Mouse (Mus musculus) MEL (cell line): ENCODE measurements at regions not wholly inside any gene's neighbourhood (a gene's known extent, or its start where the extent isn't known, plus 50 kb on each side); places are given as distances from the start of the nearest gene placed in this dataset.

Source experiments
- DNase-seq: peaks from one replicate; pipeline ENCODE4 v3.0.0; 2011; ENCODE audit warnings: low read depth, low spot score
- H3K27ac ChIP-seq: 2 replicates; pipeline ENCODE4 v1.5.1; 2012; ENCODE audit warnings: low read depth, mild to moderate bottlenecking, control low read depth, low read length, moderate library complexity; ENCODE audit not compliant: control insufficient read depth
- H3K27me3 ChIP-seq, 2 experiments: fragments of 150-350 bp in 1 of 2; sonication (generic) in 1 of 2; 2 replicates each; pipeline ENCODE4 v1.6.1; 2012; ENCODE audit warnings: low read length in 2 of 2, mild to moderate bottlenecking in 2 of 2, improper control_type of control experiment in 1 of 2, moderate library complexity in 1 of 2; ENCODE audit not compliant: insufficient read depth in 2 of 2, control insufficient read depth in 1 of 2
- H3K36me3 ChIP-seq, 2 experiments: 2 replicates each; pipeline ENCODE4 v1.6.1; 2012 to 2014; ENCODE audit warnings: low read length in 2 of 2, improper control_type of control experiment in 1 of 2, inconsistent platforms in 1 of 2, mild to moderate bottlenecking in 1 of 2; ENCODE audit not compliant: insufficient read depth in 2 of 2, control insufficient read depth in 1 of 2
- H3K4me1 ChIP-seq, 2 experiments: fragments of 150-350 bp in 1 of 2; sonication (generic) in 1 of 2; 2 replicates each; pipeline ENCODE4 v1.6.1; 2012; ENCODE audit warnings: low read length in 2 of 2, improper control_type of control experiment in 1 of 2, mild to moderate bottlenecking in 1 of 2; ENCODE audit not compliant: insufficient read depth in 2 of 2, control insufficient read depth in 1 of 2
- H3K4me3 ChIP-seq, 2 experiments: fragments of 150-350 bp in 1 of 2; sonication (generic) in 1 of 2; 2 replicates each; pipeline ENCODE4 v1.5.1; 2012; ENCODE audit warnings: low read depth in 2 of 2, low read length in 2 of 2, mild to moderate bottlenecking in 2 of 2, moderate library complexity in 2 of 2, control low read depth in 1 of 2, improper control_type of control experiment in 1 of 2; ENCODE audit not compliant: control insufficient read depth in 1 of 2, insufficient read depth in 1 of 2
- H3K79me2 ChIP-seq: 2 replicates; pipeline ENCODE4 v1.6.1; 2012; ENCODE audit warnings: mild to moderate bottlenecking, low read length, moderate library complexity; ENCODE audit not compliant: control insufficient read depth, poor library complexity, insufficient read depth
- H3K9ac ChIP-seq: 2 replicates; pipeline ENCODE4 v1.6.1; 2012; ENCODE audit warnings: low read depth, mild to moderate bottlenecking, control low read depth, low read length, moderate library complexity; ENCODE audit not compliant: control insufficient read depth, poor library complexity, severe bottlenecking
- H3K9me3 ChIP-seq: fragments of 150-350 bp; sonication (generic); replicated peaks from 2 replicates; pipeline ENCODE4 v1.6.1; 2012; ENCODE audit warnings: mild to moderate bottlenecking, low read length, improper control_type of control experiment, moderate library complexity; ENCODE audit not compliant: insufficient read depth
- BHLHE40 ChIP-seq: IDR thresholded peaks from 2 replicates; pipeline ENCODE4 v1.6.1; 2012; ENCODE audit warnings: low read depth, mild to moderate bottlenecking, inconsistent platforms, low read length, improper control_type of control experiment, borderline replicate concordance
- CHD2 ChIP-seq: IDR thresholded peaks from 2 replicates; pipeline ENCODE4 v1.6.1; 2011; ENCODE audit warnings: low read length, improper control_type of control experiment
- CTCF ChIP-seq, 3 experiments: IDR thresholded peaks in 2 of 3; conservative IDR thresholded peaks in 1 of 3; 2 replicates each; pipeline ENCODE4 v1.5.1; 2011 to 2012; ENCODE audit warnings: low read length in 3 of 3, low read depth in 2 of 3, mild to moderate bottlenecking in 2 of 3, improper control_type of control experiment in 1 of 3, inconsistent platforms in 1 of 3, mixed read lengths in 1 of 3, moderate library complexity in 1 of 3; ENCODE audit not compliant: control insufficient read depth in 1 of 3, insufficient read depth in 1 of 3, poor library complexity in 1 of 3, severe bottlenecking in 1 of 3
- E2F4 ChIP-seq: IDR thresholded peaks from 2 replicates; pipeline ENCODE4 v1.6.1; 2011; ENCODE audit warnings: low read depth, low read length, improper control_type of control experiment, borderline replicate concordance
- ELF1 ChIP-seq: IDR thresholded peaks from 2 replicates; pipeline ENCODE4 v1.6.1; 2014; ENCODE audit warnings: low read depth, mild to moderate bottlenecking, inconsistent platforms, low read length, improper control_type of control experiment, moderate library complexity
- ETS1 ChIP-seq: IDR thresholded peaks from 2 replicates; pipeline ENCODE4 v1.6.1; 2012; ENCODE audit warnings: low read depth, mild to moderate bottlenecking, inconsistent platforms, low read length, improper control_type of control experiment, moderate library complexity
- GATA1 ChIP-seq: IDR thresholded peaks from 2 replicates; pipeline ENCODE4 v1.6.1; 2011; ENCODE audit warnings: low read depth, low read length, improper control_type of control experiment
- HCFC1 ChIP-seq: IDR thresholded peaks from 2 replicates; pipeline ENCODE4 v1.6.1; 2012; ENCODE audit warnings: low read depth, mild to moderate bottlenecking, inconsistent platforms, low read length, improper control_type of control experiment, moderate library complexity
- JUND ChIP-seq: IDR thresholded peaks from 2 replicates; pipeline ENCODE4 v1.6.1; 2011; ENCODE audit warnings: low read depth, mild to moderate bottlenecking, improper control_type of control experiment, low read length
- KAT2A ChIP-seq: conservative IDR thresholded peaks from 2 replicates; pipeline ENCODE4 v1.6.1; 2012; ENCODE audit warnings: low read depth, low read length, improper control_type of control experiment, inconsistent platforms
- MEF2A ChIP-seq: IDR thresholded peaks from 2 replicates; pipeline ENCODE4 v1.6.1; 2014; ENCODE audit warnings: low read depth, mild to moderate bottlenecking, inconsistent platforms, low read length, improper control_type of control experiment; ENCODE audit not compliant: poor library complexity, insufficient replicate concordance, severe bottlenecking; ENCODE audit errors: extremely low read depth
- MYB ChIP-seq: IDR thresholded peaks from 2 replicates; pipeline ENCODE4 v1.6.1; 2011; ENCODE audit warnings: mild to moderate bottlenecking, low read depth, low read length, improper control_type of control experiment
- MYC ChIP-seq: IDR thresholded peaks from 2 replicates; pipeline ENCODE4 v1.6.1; 2011; ENCODE audit warnings: low read depth, mild to moderate bottlenecking, low read length, improper control_type of control experiment, moderate library complexity
- NELFE ChIP-seq: IDR thresholded peaks from 2 replicates; pipeline ENCODE4 v1.6.1; 2011; ENCODE audit warnings: low read depth, low read length, improper control_type of control experiment
- POLR2AphosphoS2 ChIP-seq: IDR thresholded peaks from 2 replicates; pipeline ENCODE4 v1.6.1; 2011; ENCODE audit warnings: low read length, improper control_type of control experiment
- POLR2AphosphoS5 ChIP-seq: IDR thresholded peaks from 2 replicates; pipeline ENCODE4 v1.6.1; 2012; ENCODE audit warnings: low read depth, borderline replicate concordance, mild to moderate bottlenecking, inconsistent platforms, low read length, moderate library complexity, mixed read lengths
- RAD21 ChIP-seq: IDR thresholded peaks from 2 replicates; pipeline ENCODE4 v1.6.1; 2011; ENCODE audit warnings: mild to moderate bottlenecking, low read depth, low read length, improper control_type of control experiment
- RCOR1 ChIP-seq: IDR thresholded peaks from 2 replicates; pipeline ENCODE4 v1.6.1; 2012; ENCODE audit warnings: low read depth, mild to moderate bottlenecking, inconsistent platforms, low read length, improper control_type of control experiment
- SIN3A ChIP-seq: IDR thresholded peaks from 2 replicates; pipeline ENCODE4 v1.6.1; 2012; ENCODE audit warnings: low read length, improper control_type of control experiment, inconsistent platforms
- SMC3 ChIP-seq: IDR thresholded peaks from 2 replicates; pipeline ENCODE4 v1.6.1; 2011; ENCODE audit warnings: low read depth, low read length, improper control_type of control experiment
- TBP ChIP-seq: IDR thresholded peaks from 2 replicates; pipeline ENCODE4 v1.8.0; 2011; ENCODE audit warnings: low read depth, low read length, improper control_type of control experiment
- USF2 ChIP-seq, 2 experiments: IDR thresholded peaks; 2 replicates each; pipeline ENCODE4 v1.6.1; 2011 to 2012; ENCODE audit warnings: improper control_type of control experiment in 2 of 2, low read length in 2 of 2, borderline replicate concordance in 1 of 2, inconsistent platforms in 1 of 2, low read depth in 1 of 2, mild to moderate bottlenecking in 1 of 2; ENCODE audit not compliant: insufficient read depth in 1 of 2
- ZC3H11A ChIP-seq: IDR thresholded peaks from 2 replicates; pipeline ENCODE4 v1.6.1; 2012; ENCODE audit warnings: low read depth, mild to moderate bottlenecking, inconsistent platforms, low read length, improper control_type of control experiment
- ZKSCAN1 ChIP-seq: IDR thresholded peaks from 2 replicates; pipeline ENCODE4 v1.6.1; 2012; ENCODE audit warnings: low read depth, mild to moderate bottlenecking, inconsistent platforms, low read length, improper control_type of control experiment, moderate library complexity
- ZNF384 ChIP-seq: IDR thresholded peaks from 2 replicates; pipeline ENCODE4 v1.6.1; 2012; ENCODE audit warnings: low read depth, mild to moderate bottlenecking, inconsistent platforms, low read length, improper control_type of control experiment

DNA sequence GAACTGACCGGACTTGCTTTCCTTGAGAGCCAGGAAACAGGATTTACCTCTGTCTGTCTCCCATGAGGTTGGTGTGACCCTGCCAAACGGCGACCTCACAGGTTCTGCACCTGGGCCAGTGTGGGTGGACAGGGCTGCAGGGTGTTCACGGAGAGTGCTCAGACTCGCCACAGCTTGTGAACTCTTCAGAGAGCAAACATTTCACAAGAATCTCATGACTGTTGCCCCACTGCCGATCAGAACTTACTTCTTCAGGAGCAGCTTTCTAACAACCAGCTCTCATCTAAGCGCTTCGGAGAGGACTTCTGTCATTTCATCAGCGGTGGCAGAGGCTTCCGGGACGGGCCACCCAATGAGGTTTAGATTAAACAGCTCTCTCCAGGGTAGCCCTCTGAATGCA, 93.0 kb upstream of the Adgrl2 start:
- no peak overlapping the region for H3K27ac ChIP-seq
- no peak overlapping the region for H3K9ac ChIP-seq
- H3K27me3 ChIP-seq, result no peaks in the 10 kb centered on the region
- no peaks in the 10 kb centered on the region for H3K79me2 ChIP-seq
- no peak for DNase-seq
- no peaks in the 10 kb centered on the region for H3K36me3 ChIP-seq
- TF ChIP-seq POLR2AphosphoS5, result no peak
- TF ChIP-seq MYB, result no peak
- no peak for TF ChIP-seq ELF1
- TF ChIP-seq CTCF (IDR thresholded peaks at IDR 0.05 in 2 of 3, conservative IDR thresholded peaks at IDR 0.05 in 1 of 3; ENCODE audit: control insufficient read depth in 1 of 3, insufficient read depth in 1 of 3, low read depth in 2 of 3, low read length in 3 of 3, poor library complexity in 1 of 3, severe bottlenecking in 1 of 3), result no peak
- no peak for TF ChIP-seq CHD2
- no peak for TF ChIP-seq MYC
- no peak for TF ChIP-seq SIN3A
- TF ChIP-seq KAT2A, result no peak
- no peak for TF ChIP-seq ZNF384
- no peak for TF ChIP-seq ZC3H11A
- no peak for TF ChIP-seq USF2 (IDR thresholded peaks at IDR 0.05; ENCODE audit: borderline replicate concordance in 1 of 2, insufficient read depth in 1 of 2, low read depth in 1 of 2, low read length in 2 of 2)
- no peak for TF ChIP-seq ETS1
- TF ChIP-seq, all 39 proteins: peak for 0
- Histone ChIP-seq H3K4me3 (no peak overlapping the region), H3K9me3 (no peaks in the 10 kb centered on the region), H3K4me1 (no peaks in the 10 kb centered on the region)

DNA sequence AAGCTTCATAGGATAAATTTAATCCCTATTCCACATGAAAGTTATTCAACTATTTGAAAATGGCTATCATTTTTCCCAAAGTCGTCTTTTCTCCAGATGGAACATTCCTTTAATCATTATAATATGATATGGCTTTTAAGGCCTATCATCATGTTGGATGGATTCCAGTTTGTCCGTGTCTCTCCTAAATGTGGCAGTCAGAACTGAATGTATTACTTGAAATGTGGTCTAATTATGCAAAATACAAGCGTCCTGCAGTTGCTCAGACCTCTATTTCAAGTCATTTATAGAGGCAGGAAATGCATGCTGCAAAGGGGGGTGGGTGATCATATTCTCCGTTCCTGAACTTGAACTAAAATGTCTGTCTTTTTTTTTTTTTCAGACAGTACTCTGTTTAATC, 88.5 kb upstream of the Adgrl2 start:
- no peaks in the 10 kb centered on the region for H3K4me1 ChIP-seq
- H3K27ac ChIP-seq, result no peak overlapping the region
- TF ChIP-seq TBP (no peak), POLR2AphosphoS2 (no peak), POLR2AphosphoS5 (no peak), NELFE (no peak), E2F4 (no peak), BHLHE40 (no peak), HCFC1 (no peak), GATA1 (no peak), RCOR1 (no peak), ZKSCAN1 (no peak), ETS1 (no peak), MYB (no peak), MEF2A (no peak), SMC3 (no peak), RAD21 (no peak), ZC3H11A (no peak), JUND (no peak), CTCF (IDR thresholded peaks at IDR 0.05 in 2 of 3, conservative IDR thresholded peaks at IDR 0.05 in 1 of 3; ENCODE audit: control insufficient read depth in 1 of 3, insufficient read depth in 1 of 3, low read depth in 2 of 3, low read length in 3 of 3, poor library complexity in 1 of 3, severe bottlenecking in 1 of 3) (no peak)
- no peaks in the 10 kb centered on the region for H3K9me3 ChIP-seq
- no peak for DNase-seq
- no peak overlapping the region for H3K4me3 ChIP-seq
- H3K27me3 ChIP-seq, result no peaks in the 10 kb centered on the region
- no peaks in the 10 kb centered on the region for H3K36me3 ChIP-seq
- no peaks in the 10 kb centered on the region for H3K79me2 ChIP-seq
- H3K9ac ChIP-seq, result no peak overlapping the region
